Mouse (Mus musculus) ES-E14 (cell line): Measurements from ENCODE around the gene Gpr107. TPM values are rescaled to one million over a fixed set of nuclear protein-coding genes. Genes with fewer than 3 reads are reported as not detected.

Experiments
- DNase-seq: peaks from one replicate; pipeline ENCODE4 v3.0.0-alpha.2; 2013; ENCODE audit warnings: low read depth, low spot score
- H3K27ac ChIP-seq: 2 replicates; pipeline ENCODE4 v1.5.1; 2012; ENCODE audit warnings: low read depth, mild to moderate bottlenecking, low read length, moderate library complexity, mixed read lengths; ENCODE audit not compliant: poor library complexity, insufficient read depth, severe bottlenecking
- H3K36me3 ChIP-seq: 2 replicates; pipeline ENCODE4 v1.6.1; 2012; ENCODE audit warnings: mild to moderate bottlenecking, low read length, moderate library complexity, mixed read lengths; ENCODE audit not compliant: control insufficient read depth, poor library complexity, insufficient read depth, severe bottlenecking
- H3K4me1 ChIP-seq, 2 experiments: fragments of 150-350 bp in 1 of 2; sonication (generic) in 1 of 2; 2 replicates each; pipeline ENCODE4 v1.6.1; 2012; ENCODE audit warnings: low read length in 2 of 2, mild to moderate bottlenecking in 1 of 2, mixed read lengths in 1 of 2; ENCODE audit not compliant: control insufficient read depth in 2 of 2, insufficient read depth in 2 of 2, poor library complexity in 1 of 2
- H3K4me3 ChIP-seq, 2 experiments: fragments of 150-350 bp in 1 of 2; sonication (generic) in 1 of 2; 2 replicates each; pipeline ENCODE4 v1.5.1; 2012; ENCODE audit warnings: low read length in 2 of 2, low read depth in 1 of 2, mild to moderate bottlenecking in 1 of 2, mixed read lengths in 1 of 2; ENCODE audit not compliant: insufficient read depth in 1 of 2, poor library complexity in 1 of 2, severe bottlenecking in 1 of 2
- H3K9ac ChIP-seq: 2 replicates; pipeline ENCODE4 v1.6.1; 2012; ENCODE audit warnings: low read depth, mild to moderate bottlenecking, low read length, mixed read lengths; ENCODE audit not compliant: poor library complexity, insufficient read depth, severe bottlenecking
- H3K9me3 ChIP-seq: fragments of 150-350 bp; sonication (generic); 2 replicates; pipeline ENCODE4 v1.6.1; 2012; ENCODE audit warnings: low read depth, mild to moderate bottlenecking, low read length; ENCODE audit not compliant: control insufficient read depth, insufficient read depth
- CHD2 ChIP-seq: IDR thresholded peaks from 2 replicates; pipeline ENCODE4 v1.6.1; 2014; ENCODE audit warnings: mild to moderate bottlenecking, low read depth, low read length, inconsistent platforms
- HCFC1 ChIP-seq: IDR thresholded peaks from 2 replicates; pipeline ENCODE4 v1.6.1; 2012; ENCODE audit warnings: low read length, inconsistent platforms, borderline replicate concordance; ENCODE audit not compliant: insufficient read depth
- MAFK ChIP-seq: IDR thresholded peaks from 2 replicates; pipeline ENCODE4 v1.6.1; 2014; ENCODE audit warnings: mild to moderate bottlenecking, low read depth, low read length, inconsistent platforms; ENCODE audit not compliant: insufficient read depth
- ZC3H11A ChIP-seq: IDR thresholded peaks from 2 replicates; pipeline ENCODE4 v1.6.1; 2012; ENCODE audit warnings: low read depth, mild to moderate bottlenecking, inconsistent platforms, low read length, borderline replicate concordance
- ZNF384 ChIP-seq: IDR thresholded peaks from 2 replicates; pipeline ENCODE4 v1.6.1; 2012; ENCODE audit warnings: low read depth, low read length, inconsistent platforms
- in situ Hi-C, 2 experiments: fragments of 600-800 bp; cut with MboI; formaldehyde crosslinking; loops; one replicate each; pipeline ENCODE4 v1.15.1; 2025; ENCODE audit warnings: low sequenced_read_pairs in 2 of 2, inconsistent platforms in 1 of 2; ENCODE audit not compliant: unreplicated experiment in 2 of 2
- total RNA-seq: library from RNA; depleted of rRNA; stranded (reverse); fragments of 300-350 nt; gene quantifications from 2 replicates; pipeline ENCODE4 v1.2.3, GENCODE M21; 2012

The Gpr107 gene
- total RNA-seq, 1 experiment, result 111 TPM

- Histone ChIP-seq H3K9ac (no peak overlapping the region), H3K4me3 (no peak overlapping the region), H3K27ac (no peak overlapping the region), H3K9me3 (no peaks in the 10 kb centered on the region), H3K36me3 (peaks cover 51% of the 10 kb centered on the region), H3K4me1 (peaks cover 1 to 3% of the 10 kb centered on the region in 2 experiments; a peak in 1 of 4 replicates)
- TF ChIP-seq MAFK (no peak), HCFC1 (no peak), ZNF384 (no peak), CHD2 (no peak), ZC3H11A (no peak)
- DNase-seq, result no peak
- in situ Hi-C loops, result no loop called here
Measured at GRCm38 (mm10) chr2:31210144-31210847, 58.2 kb downstream of the Gpr107 start.

- Histone ChIP-seq H3K9me3 (no peaks in the 10 kb centered on the region), H3K4me1 (peaks cover 1 to 3% of the 10 kb centered on the region in 2 experiments; a peak in 1 of 4 replicates), H3K4me3 (no peak overlapping the region), H3K27ac (no peak overlapping the region; the same call in 1 of the 2 replicates), H3K36me3 (peaks cover 49% of the 10 kb centered on the region), H3K9ac (no peak overlapping the region)
- in situ Hi-C loops, result no loop called here
- TF ChIP-seq MAFK (no peak), ZNF384 (no peak), HCFC1 (no peak), ZC3H11A (no peak), CHD2 (no peak)
- no peak for DNase-seq
Measured at GRCm38 (mm10) chr2:31211204-31211603, 59.1 kb downstream of the Gpr107 start.

GRCm38 (mm10) chr2:31214211-31214796 lies 62.2 kb downstream of the Gpr107 start:
- TF ChIP-seq MAFK (no peak), HCFC1 (no peak), ZC3H11A (no peak), ZNF384 (no peak), CHD2 (no peak)
- in situ Hi-C loops, result no loop called here
- no peak overlapping the region for H3K27ac ChIP-seq
- H3K4me1 ChIP-seq, result peaks cover 1 to 3% of the 10 kb centered on the region in 2 experiments; a peak in 1 of 4 replicates
- H3K9me3 ChIP-seq, result no peaks in the 10 kb centered on the region
- no peak for DNase-seq
- H3K9ac ChIP-seq, result no peak overlapping the region; the same call in 1 of the 2 replicates
- H3K36me3 ChIP-seq, result peaks cover 34% of the 10 kb centered on the region
- no peak overlapping the region for H3K4me3 ChIP-seq

- in situ Hi-C loops, result no loop called here
- no peak for TF ChIP-seq ZNF384
- TF ChIP-seq ZC3H11A, result no peak
- no peak for TF ChIP-seq MAFK
Measured at GRCm38 (mm10) chr2:31218611-31219010, 66.5 kb downstream of the Gpr107 start.

More at GRCm38 (mm10) chr2:31218611-31219010, 66.5 kb downstream of the Gpr107 start:
- no peaks in the 10 kb centered on the region for H3K9me3 ChIP-seq
- H3K9ac ChIP-seq, result no peak overlapping the region
- H3K36me3 ChIP-seq, result peaks cover 13% of the 10 kb centered on the region
- no peak for DNase-seq
- H3K27ac ChIP-seq, result no peak overlapping the region
- peaks cover 0 to 3% of the 10 kb centered on the region in 2 experiments; a peak in 1 of 4 replicates for H3K4me1 ChIP-seq
- H3K4me3 ChIP-seq, result no peak overlapping the region
